Mouse (Mus musculus) liver, adult 2 months (tissue): Measurements from ENCODE around the gene Wwc2. TPM values are rescaled to one million over a fixed set of nuclear protein-coding genes. Genes with fewer than 3 reads are reported as not detected.

Source experiments
- DNase-seq: peaks from one replicate; pipeline ENCODE4 v3.0.0-alpha.2; 2011; ENCODE audit warnings: low read depth, low spot score; ENCODE audit errors: extremely low read depth
- H3K27ac ChIP-seq: fragments of 200-500 bp; replicated peaks from 2 replicates; pipeline ENCODE4 v1.5.1; 2012; ENCODE audit warnings: low read depth, mild to moderate bottlenecking, control low read depth, inconsistent platforms, low read length; ENCODE audit not compliant: insufficient read depth
- H3K27me3 ChIP-seq: fragments of 200-500 bp; 2 replicates; pipeline ENCODE4 v1.6.1; 2012; ENCODE audit warnings: mild to moderate bottlenecking, moderate library complexity, low read length, inconsistent platforms; ENCODE audit not compliant: control insufficient read depth, insufficient read depth
- H3K36me3 ChIP-seq: fragments of 200-500 bp; 2 replicates; pipeline ENCODE4 v1.6.1; 2012; ENCODE audit warnings: low read length, inconsistent platforms; ENCODE audit not compliant: control insufficient read depth, insufficient read depth
- H3K4me1 ChIP-seq: fragments of 200-500 bp; 2 replicates; pipeline ENCODE4 v1.6.1; 2011; ENCODE audit warnings: low read length; ENCODE audit not compliant: control insufficient read depth, insufficient read depth
- H3K4me3 ChIP-seq: fragments of 200-500 bp; 2 replicates; pipeline ENCODE4 v1.5.1; 2011; ENCODE audit warnings: low read depth, mild to moderate bottlenecking, control low read depth, low read length, moderate library complexity; ENCODE audit not compliant: insufficient read depth
- H3K79me2 ChIP-seq: fragments of 200-500 bp; 2 replicates; pipeline ENCODE4 v1.6.1; 2012; ENCODE audit warnings: inconsistent platforms, mild to moderate bottlenecking, low read length, moderate library complexity; ENCODE audit not compliant: control insufficient read depth, insufficient read depth
- H3K9ac ChIP-seq: fragments of 200-500 bp; 2 replicates; pipeline ENCODE4 v1.6.1; 2012; ENCODE audit warnings: low read depth, mild to moderate bottlenecking, control low read depth, inconsistent platforms, low read length
- CTCF ChIP-seq: fragments of 200-500 bp; IDR thresholded peaks from 2 replicates; pipeline ENCODE4 v1.5.1; 2011; ENCODE audit warnings: low read depth, low read length, control low read depth
- POLR2A ChIP-seq: fragments of 200-500 bp; IDR thresholded peaks from 2 replicates; pipeline ENCODE4 v1.6.1; 2011; ENCODE audit warnings: low read length, control low read depth; ENCODE audit not compliant: insufficient read depth; ENCODE audit errors: extremely low read depth
- WGBS: fragments of 180-500 bp; shearing (Covaris S2); methylation state at CpG from one replicate; pipeline ENCODE4 v1.1.7; 2018; 5-methylcytosine and 5-hydroxymethylcytosine counted together
- polyA plus RNA-seq: library from polyadenylated mRNA; depleted of rRNA; stranded (reverse); fragments of >200 nt; gene quantifications from 2 replicates; pipeline ENCODE4 v1.2.3, GENCODE M21; 2012
- total RNA-seq: library from RNA; depleted of rRNA; stranded (reverse); fragments of >200 nt; gene quantifications from 2 replicates; pipeline ENCODE4 v1.2.3, GENCODE M21; 2014

The Wwc2 gene
- total and polyA plus RNA-seq, 2 experiments: 2.3 to 3.7 TPM

GRCm38 (mm10) chr8:47811221-47811620 lies 179.5 kb downstream of the Wwc2 start:
- H3K9ac ChIP-seq: no peak overlapping the region
- WGBS: 90% methylated on average over 12 of the region's 12 CpGs
- H3K4me1 ChIP-seq: no peaks in the 10 kb centered on the region

GRCm38 (mm10) chr8:47810666-47811015 lies 180.1 kb downstream of the Wwc2 start:
- TF ChIP-seq POLR2A: no peak
- TF ChIP-seq CTCF: no peak
- H3K27me3 ChIP-seq: no peaks in the 10 kb centered on the region
- WGBS: 81% methylated on average over 7 of the region's 7 CpGs
- no peak overlapping the region for H3K27ac ChIP-seq
- no peaks in the 10 kb centered on the region for H3K36me3 ChIP-seq
- no peak overlapping the region for H3K9ac ChIP-seq
- H3K4me1 ChIP-seq: no peaks in the 10 kb centered on the region
- H3K79me2 ChIP-seq: no peaks in the 10 kb centered on the region
- H3K4me3 ChIP-seq: no peak overlapping the region
- DNase-seq: no peak

More at GRCm38 (mm10) chr8:47811221-47811620, 179.5 kb downstream of the Wwc2 start:
- no peaks in the 10 kb centered on the region for H3K36me3 ChIP-seq
- H3K27me3 ChIP-seq: no peaks in the 10 kb centered on the region
- H3K27ac ChIP-seq: no peak overlapping the region
- DNase-seq: no peak
- no peaks in the 10 kb centered on the region for H3K79me2 ChIP-seq
- H3K4me3 ChIP-seq: no peak overlapping the region
- TF ChIP-seq CTCF (no peak), POLR2A (no peak)

DNA sequence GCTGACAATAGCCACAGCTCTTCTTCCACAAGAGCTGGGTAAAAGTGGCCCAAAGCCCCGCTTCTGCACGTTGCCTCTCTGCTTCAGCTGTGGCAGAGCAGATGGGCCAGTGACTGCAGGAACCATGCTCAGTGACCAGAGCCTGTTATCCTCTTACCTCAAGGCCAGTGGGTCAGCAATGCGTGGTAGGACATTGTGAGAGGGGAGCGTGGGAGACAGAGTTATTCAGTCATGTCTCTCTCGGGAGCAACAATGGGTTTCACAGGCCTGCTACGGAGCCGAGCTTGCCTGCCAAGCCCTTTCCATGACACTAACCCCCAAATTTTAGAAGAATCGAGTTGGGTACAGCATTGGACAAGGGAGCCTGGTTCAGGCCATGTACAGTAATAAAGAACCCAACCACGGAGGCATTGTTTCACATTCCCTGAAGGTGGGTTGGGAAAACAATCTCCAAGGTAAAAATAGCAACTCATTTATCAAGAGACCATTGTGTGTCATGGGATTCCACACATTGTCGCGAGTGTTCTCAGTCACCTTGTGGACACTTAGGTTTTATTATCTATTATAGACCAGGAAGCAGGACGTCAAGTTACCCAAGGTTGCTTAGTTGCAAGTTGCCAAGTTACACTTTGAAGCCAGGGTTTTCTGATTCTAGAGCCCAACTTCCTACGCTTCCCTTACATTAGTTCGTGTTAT lies 180.6 kb downstream of the Wwc2 start:
- Histone ChIP-seq H3K4me1 (no peaks in the 10 kb centered on the region), H3K4me3 (no peak overlapping the region), H3K27me3 (no peaks in the 10 kb centered on the region), H3K27ac (no peak overlapping the region), H3K9ac (no peak overlapping the region), H3K36me3 (no peaks in the 10 kb centered on the region), H3K79me2 (no peaks in the 10 kb centered on the region)
- TF ChIP-seq CTCF (no peak), POLR2A (no peak)
- DNase-seq: no peak
- WGBS: 81% methylated on average over 14 of the region's 14 CpGs

DNA sequence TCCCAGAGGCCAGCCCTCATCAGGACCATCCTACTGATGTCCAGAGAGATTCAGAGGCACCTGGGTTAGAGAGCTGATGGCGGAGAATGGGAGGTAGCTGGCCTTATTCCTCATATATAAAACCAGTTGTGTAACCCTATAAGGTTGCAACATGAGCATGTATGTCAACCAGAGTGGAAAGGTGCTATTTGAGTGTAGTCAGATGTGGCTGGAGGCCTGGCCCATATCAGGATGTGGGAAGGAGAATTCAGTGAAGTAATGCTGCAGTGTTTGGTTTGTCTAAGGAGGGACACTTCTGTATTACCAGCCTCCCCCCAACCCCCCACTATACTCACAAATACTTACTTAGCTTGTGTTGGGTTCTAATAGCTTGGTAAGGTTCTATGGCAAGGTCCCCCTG lies 186.5 kb downstream of the Wwc2 start:
- no peak overlapping the region for H3K27ac ChIP-seq
- no peak for DNase-seq
- no peaks in the 10 kb centered on the region for H3K4me1 ChIP-seq
- no peak overlapping the region for H3K9ac ChIP-seq
- 90% methylated on average over 1 of the region's 1 CpGs for WGBS
- H3K79me2 ChIP-seq: no peaks in the 10 kb centered on the region
- no peak for TF ChIP-seq POLR2A
- no peak for TF ChIP-seq CTCF
- no peak overlapping the region for H3K4me3 ChIP-seq
- H3K27me3 ChIP-seq: no peaks in the 10 kb centered on the region
- H3K36me3 ChIP-seq: no peaks in the 10 kb centered on the region

DNA sequence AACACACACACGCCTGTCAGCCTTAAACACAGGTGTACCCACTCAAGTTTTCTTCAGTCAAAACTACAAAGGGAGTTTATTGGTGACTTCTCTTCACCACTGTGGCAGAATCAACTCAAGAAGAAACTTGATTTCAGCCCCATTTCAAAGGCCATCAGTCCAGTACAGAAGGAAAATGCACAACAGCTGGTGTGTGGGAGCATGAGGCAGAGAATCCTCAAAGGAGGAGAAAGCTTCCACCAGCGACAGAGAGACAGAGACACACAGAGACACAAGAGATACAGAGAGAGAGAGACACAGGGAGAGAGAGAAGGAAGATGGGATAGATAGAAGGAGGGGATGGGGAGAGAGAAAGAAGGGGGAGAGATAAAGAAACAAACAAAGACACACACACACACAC lies 188.4 kb downstream of the Wwc2 start:
- Histone ChIP-seq H3K9ac (no peak overlapping the region), H3K27ac (no peak overlapping the region), H3K36me3 (no peaks in the 10 kb centered on the region), H3K79me2 (no peaks in the 10 kb centered on the region), H3K4me3 (no peak overlapping the region), H3K4me1 (no peaks in the 10 kb centered on the region), H3K27me3 (no peaks in the 10 kb centered on the region)
- 84% methylated on average over 2 of the region's 2 CpGs for WGBS
- TF ChIP-seq POLR2A: no peak
- no peak for TF ChIP-seq CTCF
- DNase-seq: no peak

- WGBS: 84% methylated on average over 6 of the region's 6 CpGs
- Histone ChIP-seq H3K36me3 (no peaks in the 10 kb centered on the region), H3K27me3 (no peaks in the 10 kb centered on the region), H3K79me2 (no peaks in the 10 kb centered on the region), H3K9ac (no peak overlapping the region), H3K4me3 (no peak overlapping the region), H3K27ac (no peak overlapping the region), H3K4me1 (no peaks in the 10 kb centered on the region)
- DNase-seq: no peak
- TF ChIP-seq POLR2A: no peak
- no peak for TF ChIP-seq CTCF
Measured at GRCm38 (mm10) chr8:47799438-47799837, 191.3 kb downstream of the Wwc2 start.
